30 mouse cellular contexts compared by ENCODE assay signal in genomic region chr9:26831089-26831488, GRCm38 (mm10). TPM values are rescaled to one million over a fixed set of nuclear protein-coding genes. Genes with fewer than 3 reads are reported as not detected.
DNase-seq lines count a peak whose midpoint lies in the region; ATAC-seq and TF ChIP-seq lines count a peak whose summit lies in the region.
"Had no signal": no experiment of that assay in that cellular context is flagged by ENCODE, and none has a peak within 500 bp of the region (broad histone marks: within the 10 kb centered on the region; RNA-seq: fewer than 3 reads in every experiment).

No protein-coding gene starts in this region.

- no peak overlapping the region for H3K27ac ChIP-seq in stomach, postnatal 0 days (replicated peaks)
- H3K27ac ChIP-seq: embryonic facial prominence, embryonic 12.5 days; embryonic facial prominence, embryonic 15.5 days; gastrocnemius, adult 2 months; heart, embryonic 15.5 days; hindbrain, embryonic 10.5 days; hindbrain, embryonic 13.5 days had no signal

- no peak overlapping the region for H3K4me3 ChIP-seq in lung, adult 2 months (replicated peaks; ENCODE audit: extremely low read depth, low read depth, low read length)
- H3K4me3 ChIP-seq in stomach, postnatal 0 days (ENCODE audit: low read depth, low read length) = no peak overlapping the region
- H3K4me3 ChIP-seq: embryonic facial prominence, embryonic 12.5 days; embryonic facial prominence, embryonic 15.5 days; gastrocnemius, adult 2 months; heart, embryonic 12.5 days; heart, embryonic 15.5 days; hindbrain, embryonic 10.5 days; hindbrain, embryonic 13.5 days had no signal

- H3K4me1 ChIP-seq in lung, adult 2 months (ENCODE audit: control insufficient read depth, insufficient read depth, low read length) = peaks cover 9% of the 10 kb centered on the region
- no peaks in the 10 kb centered on the region for H3K4me1 ChIP-seq in stomach, postnatal 0 days (replicated peaks; ENCODE audit: control insufficient read depth, insufficient read depth)
- H3K4me1 ChIP-seq: embryonic facial prominence, embryonic 12.5 days; embryonic facial prominence, embryonic 15.5 days; heart, embryonic 12.5 days; heart, embryonic 15.5 days; hindbrain, embryonic 10.5 days; hindbrain, embryonic 13.5 days had no signal

- H3K36me3 ChIP-seq in stomach, postnatal 0 days (ENCODE audit: control insufficient read depth, insufficient read depth, low read length) = no peaks in the 10 kb centered on the region
- H3K36me3 ChIP-seq: embryonic facial prominence, embryonic 12.5 days; embryonic facial prominence, embryonic 15.5 days; G1E; heart, embryonic 12.5 days; heart, embryonic 15.5 days; hindbrain, embryonic 10.5 days; hindbrain, embryonic 13.5 days had no signal

- DNase-seq in lung, postnatal 25 days (ENCODE audit: low spot score) = peak; percentile 1
- no peak for DNase-seq in lung, adult 2 months
- peak; percentile 6 to 18 for DNase-seq in urinary bladder, postnatal 36 days (ENCODE audit: low spot score in 2 of 2)
- DNase-seq in urinary bladder, postnatal 25 days (ENCODE audit: low spot score) = no peak
- peak; percentile 58 for DNase-seq in stomach, postnatal 0 days (ENCODE audit: low spot score)
- no peak for DNase-seq in cerebellum, adult 11 months
- DNase-seq: adrenal gland, postnatal 10 days; adrenal gland, postnatal 36 days; B cell, adult 2 months; cerebellum, adult 2 months; cerebellum, adult 9-11 months; cerebellum, postnatal 25 days; forebrain, postnatal 0 days; gastrocnemius, adult 2 months; gastrocnemius, postnatal 14 days; heart, adult 11 months; heart, postnatal 10 days; heart, postnatal 36 days had no signal

- TF ChIP-seq POLR2A in lung, adult 2 months (IDR thresholded peaks at IDR 0.05; ENCODE audit: borderline replicate concordance, extremely low read depth, low read depth, low read length) = no peak

- no peak overlapping the region for H3K9ac ChIP-seq in stomach, postnatal 0 days (ENCODE audit: low read length)
- H3K9ac ChIP-seq: embryonic facial prominence, embryonic 12.5 days; embryonic facial prominence, embryonic 15.5 days; forebrain, postnatal 0 days; heart, embryonic 12.5 days; heart, embryonic 15.5 days; hindbrain, embryonic 13.5 days had no signal

- ATAC-seq in stomach, postnatal 0 days (ENCODE audit: low FRiP score, low TSS enrichment) = peak; percentile 98
- ATAC-seq: forebrain, embryonic 14.5 days; forebrain, postnatal 0 days; hindbrain, embryonic 16.5 days; Patski had no signal

- no peak overlapping the region for H3K4me2 ChIP-seq in stomach, postnatal 0 days (replicated peaks; ENCODE audit: low read depth)
- H3K4me2 ChIP-seq: embryonic facial prominence, embryonic 12.5 days; embryonic facial prominence, embryonic 15.5 days; heart, embryonic 12.5 days; heart, embryonic 15.5 days; hindbrain, embryonic 13.5 days had no signal

- no peaks in the 10 kb centered on the region for H3K27me3 ChIP-seq in stomach, postnatal 0 days (ENCODE audit: control insufficient read depth, insufficient read depth, low read length)
- H3K27me3 ChIP-seq: CH12.LX; embryonic facial prominence, embryonic 12.5 days; embryonic facial prominence, embryonic 15.5 days; heart, embryonic 12.5 days; heart, embryonic 15.5 days; hindbrain, embryonic 13.5 days had no signal

- WGBS in lung, adult 2 months = 34% methylated on average over 3 of the region's 3 CpGs
- WGBS in stomach, postnatal 0 days = 39% methylated on average over 3 of the region's 3 CpGs

- no peaks in the 10 kb centered on the region for H3K9me3 ChIP-seq in stomach, postnatal 0 days (ENCODE audit: control insufficient read depth, low read length)
- H3K9me3 ChIP-seq: embryonic facial prominence, embryonic 12.5 days; embryonic facial prominence, embryonic 15.5 days; G1E; heart, embryonic 12.5 days; heart, embryonic 15.5 days; hindbrain, embryonic 10.5 days; hindbrain, embryonic 13.5 days had no signal

- no peak for TF ChIP-seq CTCF in lung, adult 2 months (IDR thresholded peaks at IDR 0.05; ENCODE audit: insufficient read depth, low read length)
- no peak for TF ChIP-seq CTCF in stomach, postnatal 0 days (IDR thresholded peaks at IDR 0.05; ENCODE audit: low read depth)

- no peak for TF ChIP-seq EP300 in stomach, postnatal 0 days (optimal IDR thresholded peaks at IDR 0.05)

RNA-seq across cellular contexts. Expression of gene Glb1l2, which starts 24.8 kb away (rescaled TPM):
- polyA plus RNA-seq in lung, adult 2 months (2012; rRNA removed) = 20.5 and 30.1 TPM in 2 replicates
- 10.2 and 10.3 TPM in 2 replicates for polyA plus RNA-seq in stomach, postnatal 0 days (2015; fragmentation: Nextera tagmentation; extraction: Ambion mirVana)
- polyA plus RNA-seq: G1E had no signal

RNA-seq across cellular contexts. Expression of gene Glb1l3, which starts 29.6 kb away (rescaled TPM):
- 4.8 and 6.4 TPM in 2 replicates for polyA plus RNA-seq in lung, adult 2 months (2012; rRNA removed)
- 0.13 and 0.17 TPM in 2 replicates for polyA plus RNA-seq in stomach, postnatal 0 days (2015; fragmentation: Nextera tagmentation; extraction: Ambion mirVana)
- polyA plus RNA-seq: embryonic facial prominence, embryonic 12.5 days; embryonic facial prominence, embryonic 15.5 days; forebrain, embryonic 11.5 days; forebrain, embryonic 14.5 days; forebrain, postnatal 0 days; G1E; heart, embryonic 12.5 days; heart, embryonic 15.5 days; hindbrain, embryonic 10.5 days; hindbrain, embryonic 13.5 days; hindbrain, embryonic 16.5 days; Patski had no signal

Comparison
In these comparisons a context has a peak if more than half of its experiments do, and no peak if none do; other contexts are left out.
1. DNase-seq: peak in lung, postnatal 25 days (single experiment), urinary bladder, postnatal 36 days (2 of 2) and stomach, postnatal 0 days (single experiment); none in lung, adult 2 months (single experiment), urinary bladder, postnatal 25 days (single experiment) and cerebellum, adult 11 months (single experiment).